Mouse (Mus musculus) intestine, embryonic 15.5 days (tissue): ENCODE data around the gene Rnf169. TPM values are rescaled to one million over a fixed set of nuclear protein-coding genes. Genes with fewer than 3 reads are reported as not detected.

Source experiments
- ATAC-seq: fragments of 200-750 bp; cut with Nextera tagmentation; 2 replicates; pipeline ENCODE4 v1.8.0; 2017; ENCODE audit warnings: moderate TSS enrichment, moderate library complexity
- H3K27ac ChIP-seq: fragments of 300-500 bp; sonication (generic); 2 replicates; pipeline ENCODE4 v1.5.1; 2015; ENCODE audit warnings: mild to moderate bottlenecking, inconsistent platforms
- H3K27me3 ChIP-seq: fragments of 300-500 bp; sonication (generic); replicated peaks from 2 replicates; pipeline ENCODE4 v1.6.1; 2015; ENCODE audit warnings: inconsistent platforms
- H3K36me3 ChIP-seq: fragments of 300-500 bp; sonication (generic); 2 replicates; pipeline ENCODE4 v1.6.1; 2015; ENCODE audit warnings: inconsistent platforms
- H3K4me1 ChIP-seq: fragments of 300-500 bp; sonication (generic); replicated peaks from 2 replicates; pipeline ENCODE4 v1.6.1; 2015; ENCODE audit warnings: inconsistent platforms
- H3K4me2 ChIP-seq: fragments of 300-500 bp; sonication (generic); replicated peaks from 2 replicates; pipeline ENCODE4 v1.6.1; 2015; ENCODE audit warnings: mild to moderate bottlenecking, inconsistent platforms
- H3K4me3 ChIP-seq: fragments of 300-500 bp; sonication (generic); replicated peaks from 2 replicates; pipeline ENCODE4 v1.5.1; 2015; ENCODE audit warnings: inconsistent platforms
- H3K9ac ChIP-seq: fragments of 300-500 bp; sonication (generic); 2 replicates; pipeline ENCODE4 v1.6.1; 2015; ENCODE audit warnings: inconsistent platforms
- H3K9me3 ChIP-seq: fragments of 300-500 bp; sonication (generic); 2 replicates; pipeline ENCODE4 v1.6.1; 2016; ENCODE audit warnings: inconsistent platforms
- WGBS: fragments of 180-500 bp; shearing (Covaris S2); methylation state at CpG from one replicate; pipeline ENCODE4 v1.1.7; 2015; 5-methylcytosine and 5-hydroxymethylcytosine counted together
- polyA plus RNA-seq: library from polyadenylated mRNA; unstranded; fragments of >200 nt; fragmentation: Nextera tagmentation; extraction: Ambion mirVana; gene quantifications from 2 replicates; pipeline ENCODE4 v1.2.1, GENCODE M21; 2015

The Rnf169 gene
- polyA plus RNA-seq, 1 experiment from 2014 or later: 3.9 TPM

DNA sequence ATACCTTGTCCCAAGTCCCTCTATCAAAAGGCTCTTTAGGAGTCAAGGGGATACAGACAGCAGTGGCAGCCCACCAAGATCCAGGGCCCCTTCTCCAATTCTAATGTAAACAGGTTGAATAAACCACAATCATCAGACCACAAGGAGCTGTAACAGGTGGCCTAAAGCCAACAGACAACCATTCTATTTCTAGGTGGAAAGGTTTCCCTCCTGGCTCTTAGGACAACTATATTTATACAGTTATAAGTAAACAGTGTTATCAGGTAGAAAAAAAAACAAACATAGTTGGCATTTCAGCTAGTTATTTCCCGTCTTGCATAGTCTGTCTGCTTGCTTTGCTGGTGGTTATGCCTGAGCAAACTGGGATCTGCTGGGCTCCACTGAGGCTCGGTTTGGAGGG lies 59.8 kb downstream of the Rnf169 start:
- Histone ChIP-seq H3K4me2 (no peak overlapping the region), H3K4me1 (peaks cover 15% of the 10 kb centered on the region), H3K9me3 (no peaks in the 10 kb centered on the region), H3K4me3 (no peak overlapping the region), H3K27me3 (peaks cover 7% of the 10 kb centered on the region; the same call in 1 of the 2 replicates), H3K27ac (no peak overlapping the region), H3K9ac (no peak overlapping the region), H3K36me3 (peaks cover 1% of the 10 kb centered on the region; the same call in 1 of the 2 replicates)
- ATAC-seq: no peak
- 57% methylated on average over 2 of the region's 2 CpGs for WGBS

- Histone ChIP-seq H3K4me1 (peaks cover 15% of the 10 kb centered on the region), H3K4me3 (no peak overlapping the region), H3K27me3 (peaks cover 7% of the 10 kb centered on the region; the same call in 1 of the 2 replicates), H3K36me3 (no peaks in the 10 kb centered on the region), H3K9me3 (no peaks in the 10 kb centered on the region), H3K27ac (no peak overlapping the region), H3K9ac (no peak overlapping the region), H3K4me2 (no peak overlapping the region)
- WGBS: 87% methylated on average over 6 of the region's 6 CpGs
- no peak for ATAC-seq
Observed at GRCm38 (mm10) chr7:99919971-99920370, 60.3 kb downstream of the Rnf169 start.

GRCm38 (mm10) chr7:99919164-99919563 lies 61.1 kb downstream of the Rnf169 start:
- no peak overlapping the region for H3K4me3 ChIP-seq
- no peaks in the 10 kb centered on the region for H3K36me3 ChIP-seq
- no peak overlapping the region for H3K4me2 ChIP-seq
- H3K9ac ChIP-seq: no peak overlapping the region
- ATAC-seq: no peak
- H3K27me3 ChIP-seq: peaks cover 7% of the 10 kb centered on the region; the same call in 1 of the 2 replicates
- H3K9me3 ChIP-seq: no peaks in the 10 kb centered on the region
- H3K4me1 ChIP-seq: peaks cover 15% of the 10 kb centered on the region
- WGBS: 100% methylated on average over 2 of the region's 2 CpGs
- no peak overlapping the region for H3K27ac ChIP-seq

DNA sequence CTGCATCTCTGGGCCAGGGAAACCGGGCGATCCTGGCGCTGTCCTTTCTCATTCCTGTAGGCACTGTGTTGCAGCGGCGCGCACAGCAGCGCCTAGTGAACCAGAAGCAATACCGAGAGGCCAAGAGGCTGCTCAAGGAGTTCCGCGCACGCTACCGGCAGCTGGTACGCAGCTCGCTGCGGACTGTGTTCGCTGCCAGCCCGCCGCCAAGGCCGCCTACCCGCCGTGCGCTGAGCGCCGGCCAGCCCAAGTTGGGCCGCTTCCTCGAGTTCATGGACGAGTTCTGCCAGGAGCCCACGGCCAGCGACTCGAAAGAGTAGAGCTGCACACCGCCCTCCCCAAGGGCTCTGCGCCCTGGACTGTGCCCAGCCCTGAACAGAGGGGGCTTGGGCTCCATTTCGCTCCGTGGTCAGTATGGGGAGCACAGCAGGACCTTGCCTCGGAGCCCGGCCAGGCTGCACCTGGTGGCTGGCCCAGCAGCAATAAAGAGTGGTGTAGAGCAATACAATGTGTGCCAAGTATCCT lies 62.9 kb downstream of the Rnf169 start:
- H3K36me3 ChIP-seq: no peaks in the 10 kb centered on the region
- H3K4me2 ChIP-seq: peak overlapping the region; percentile 90
- no peak overlapping the region for H3K27ac ChIP-seq
- ATAC-seq: peak; percentile 63
- H3K9ac ChIP-seq: peak overlapping the region; percentile 8
- peaks cover 15% of the 10 kb centered on the region for H3K4me1 ChIP-seq
- peaks cover 7% of the 10 kb centered on the region; the same call in 1 of the 2 replicates for H3K27me3 ChIP-seq
- H3K9me3 ChIP-seq: no peaks in the 10 kb centered on the region
- WGBS: 1% methylated on average over 36 of the region's 36 CpGs
- H3K4me3 ChIP-seq: peak overlapping the region; percentile 32

DNA sequence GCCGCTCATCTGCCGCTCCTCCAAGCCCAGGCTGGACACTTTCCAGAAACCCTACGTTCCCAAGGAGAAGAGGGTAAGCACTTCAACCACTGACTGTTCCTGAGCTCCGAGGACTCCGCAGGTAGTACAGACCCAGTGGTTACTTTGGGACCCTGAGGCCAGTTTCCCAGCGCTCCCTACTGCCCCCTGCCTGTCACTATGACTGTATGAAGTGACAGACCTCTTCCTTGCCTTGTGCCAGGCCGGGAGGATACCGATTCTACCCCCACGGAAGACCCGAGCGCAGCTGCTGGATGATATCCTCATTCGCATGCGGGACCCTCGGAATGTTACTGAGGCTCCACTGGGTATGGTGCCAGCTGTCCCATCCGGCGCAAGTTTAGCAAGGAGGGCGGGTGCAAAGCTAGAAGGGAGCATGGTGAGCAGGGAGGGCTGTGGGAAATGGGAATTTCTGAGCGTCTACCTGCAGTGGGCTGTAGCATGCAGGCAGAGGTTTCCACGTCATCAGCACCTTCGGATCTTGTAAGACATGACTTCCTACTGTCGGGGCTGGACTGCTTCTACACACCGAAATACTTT lies 63.4 kb downstream of the Rnf169 start:
- Histone ChIP-seq H3K4me2 (peak overlapping the region; percentile 90), H3K4me1 (peaks cover 15% of the 10 kb centered on the region), H3K27ac (no peak overlapping the region), H3K9me3 (no peaks in the 10 kb centered on the region), H3K9ac (peak overlapping the region; percentile 8), H3K36me3 (no peaks in the 10 kb centered on the region), H3K27me3 (peaks cover 7% of the 10 kb centered on the region; the same call in 1 of the 2 replicates), H3K4me3 (peak overlapping the region; percentile 32)
- WGBS: 8% methylated on average over 22 of the region's 22 CpGs
- peak; percentile 57 for ATAC-seq

GRCm38 (mm10) chr7:99915511-99915910 lies 64.7 kb downstream of the Rnf169 start:
- 73% methylated on average over 2 of the region's 2 CpGs for WGBS

GRCm38 (mm10) chr7:99914316-99914715 lies 65.9 kb downstream of the Rnf169 start:
- no peak overlapping the region for H3K9ac ChIP-seq
- H3K4me3 ChIP-seq: no peak overlapping the region
- no peak overlapping the region for H3K27ac ChIP-seq
- H3K27me3 ChIP-seq: peaks cover 7% of the 10 kb centered on the region; the same call in 1 of the 2 replicates
- no peaks in the 10 kb centered on the region for H3K9me3 ChIP-seq
- peaks cover 15% of the 10 kb centered on the region for H3K4me1 ChIP-seq
- 82% methylated on average over 10 of the region's 10 CpGs for WGBS
- no peaks in the 10 kb centered on the region for H3K36me3 ChIP-seq
- no peak overlapping the region for H3K4me2 ChIP-seq
- ATAC-seq: no peak

More at GRCm38 (mm10) chr7:99915511-99915910, 64.7 kb downstream of the Rnf169 start:
- Histone ChIP-seq H3K4me2 (no peak overlapping the region), H3K9ac (no peak overlapping the region), H3K4me3 (no peak overlapping the region), H3K4me1 (peaks cover 15% of the 10 kb centered on the region), H3K36me3 (no peaks in the 10 kb centered on the region), H3K27me3 (peaks cover 7% of the 10 kb centered on the region; the same call in 1 of the 2 replicates), H3K9me3 (no peaks in the 10 kb centered on the region), H3K27ac (no peak overlapping the region)
- ATAC-seq: no peak

GRCm38 (mm10) chr7:99911038-99911437 lies 69.2 kb downstream of the Rnf169 start:
- H3K27me3 ChIP-seq: no peaks in the 10 kb centered on the region
- H3K9ac ChIP-seq: no peak overlapping the region
- no peaks in the 10 kb centered on the region for H3K36me3 ChIP-seq
- ATAC-seq: no peak
- H3K4me3 ChIP-seq: no peak overlapping the region
- H3K9me3 ChIP-seq: no peaks in the 10 kb centered on the region
- no peak overlapping the region for H3K4me2 ChIP-seq
- WGBS: 76% methylated on average over 5 of the region's 5 CpGs
- no peak overlapping the region for H3K27ac ChIP-seq
- H3K4me1 ChIP-seq: no peaks in the 10 kb centered on the region

DNA sequence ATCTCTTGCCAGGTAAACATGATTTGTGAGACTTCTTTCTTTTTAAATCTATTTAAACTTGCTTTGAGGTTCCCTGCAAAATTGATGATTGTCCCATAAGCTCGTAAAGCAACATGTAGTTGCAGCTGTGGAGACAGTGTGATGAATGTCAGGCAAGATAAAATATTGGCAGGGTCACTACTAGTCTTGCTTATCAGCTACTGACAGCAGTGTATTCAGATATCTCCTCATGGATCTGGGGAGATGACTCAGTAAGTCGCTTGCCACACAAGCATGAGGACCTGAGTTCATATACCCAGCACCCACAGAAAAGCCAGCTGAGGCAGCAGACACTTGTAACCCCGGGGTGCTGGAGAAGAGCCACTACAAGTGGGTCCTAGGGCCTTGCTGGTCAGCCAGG lies 72.8 kb downstream of the Rnf169 start:
- H3K36me3 ChIP-seq: no peaks in the 10 kb centered on the region
- 0 out of 2 replicates have a peak, but pooled peaks cover 3% of the 10 kb centered on the region for H3K4me1 ChIP-seq
- no peak overlapping the region for H3K9ac ChIP-seq
- ATAC-seq: no peak
- WGBS: 77% methylated on average over 3 of the region's 3 CpGs
- H3K9me3 ChIP-seq: no peaks in the 10 kb centered on the region
- H3K27me3 ChIP-seq: no peaks in the 10 kb centered on the region
- no peak overlapping the region for H3K27ac ChIP-seq
- no peak overlapping the region for H3K4me2 ChIP-seq
- no peak overlapping the region for H3K4me3 ChIP-seq

GRCm38 (mm10) chr7:99906346-99906745 lies 73.9 kb downstream of the Rnf169 start:
- Histone ChIP-seq H3K9me3 (no peaks in the 10 kb centered on the region), H3K4me3 (no peak overlapping the region), H3K36me3 (no peaks in the 10 kb centered on the region), H3K27ac (no peak overlapping the region), H3K9ac (no peak overlapping the region), H3K4me1 (0 out of 2 replicates have a peak, but pooled peaks cover 3% of the 10 kb centered on the region), H3K4me2 (no peak overlapping the region), H3K27me3 (no peaks in the 10 kb centered on the region)
- WGBS: 79% methylated on average over 3 of the region's 3 CpGs
- ATAC-seq: no peak

DNA sequence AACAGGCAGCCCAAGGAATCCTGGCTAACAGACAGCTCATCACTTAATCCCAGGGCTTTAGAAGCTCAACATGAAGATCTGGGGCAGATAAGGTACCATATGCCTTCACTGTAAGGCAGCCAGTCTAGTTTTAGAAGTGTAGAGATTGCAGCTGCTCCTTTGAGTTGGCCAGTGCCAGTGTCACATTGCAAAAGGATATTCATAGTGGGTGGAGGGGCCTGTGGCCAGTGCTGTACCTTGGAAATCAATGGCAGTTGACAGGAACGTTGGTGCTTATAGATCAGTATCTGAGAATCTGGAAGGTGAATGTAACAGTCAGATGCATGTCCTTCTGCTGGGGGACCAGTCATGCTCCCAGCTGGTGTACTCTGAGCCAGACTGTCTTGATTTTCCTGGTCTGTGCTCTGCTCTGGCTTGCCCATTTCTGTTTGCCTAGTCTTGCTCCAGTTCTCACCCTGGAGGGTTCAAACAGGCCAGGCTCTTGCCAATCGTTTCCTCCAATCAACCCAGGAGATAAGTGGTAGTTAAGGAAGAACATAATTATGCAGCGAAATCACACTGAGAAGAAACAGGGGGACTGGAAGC lies 75.7 kb downstream of the Rnf169 start:
- Histone ChIP-seq H3K4me3 (no peak overlapping the region), H3K36me3 (no peaks in the 10 kb centered on the region), H3K9me3 (no peaks in the 10 kb centered on the region), H3K27me3 (no peaks in the 10 kb centered on the region), H3K4me2 (no peak overlapping the region), H3K9ac (no peak overlapping the region), H3K4me1 (0 out of 2 replicates have a peak, but pooled peaks cover 3% of the 10 kb centered on the region), H3K27ac (no peak overlapping the region)
- ATAC-seq: no peak
- 38% methylated on average over 3 of the region's 3 CpGs for WGBS

GRCm38 (mm10) chr7:99902918-99903665 lies 77.2 kb downstream of the Rnf169 start:
- no peak for ATAC-seq
- no peak overlapping the region for H3K9ac ChIP-seq
- H3K9me3 ChIP-seq: no peaks in the 10 kb centered on the region
- no peaks in the 10 kb centered on the region for H3K36me3 ChIP-seq
- no peaks in the 10 kb centered on the region for H3K27me3 ChIP-seq
- WGBS: 74% methylated on average over 11 of the region's 11 CpGs
- no peak overlapping the region for H3K4me2 ChIP-seq
- H3K4me3 ChIP-seq: no peak overlapping the region
- no peak overlapping the region for H3K27ac ChIP-seq
- 0 out of 2 replicates have a peak, but pooled peaks cover 3% of the 10 kb centered on the region for H3K4me1 ChIP-seq
